Mouse (Mus musculus) megakaryocyte, embryonic 14.5 days (primary cell): ENCODE measurements at regions not wholly inside any gene's neighbourhood (a gene's known extent, or its start where the extent isn't known, plus 50 kb on each side); places are given as distances from the start of the nearest gene placed in this dataset.

ENCODE experiments used
- H3K27me3 ChIP-seq: replicated peaks from 2 replicates; pipeline ENCODE3; 2012; ENCODE audit warnings: inconsistent platforms
- H3K36me3 ChIP-seq: replicated peaks from 2 replicates; pipeline ENCODE3; 2012; ENCODE audit warnings: low read length, inconsistent platforms, mixed read lengths
- H3K4me1 ChIP-seq: 2 replicates; pipeline ENCODE4 v1.6.1; 2012; ENCODE audit warnings: inconsistent platforms
- H3K4me3 ChIP-seq: replicated peaks from 2 replicates; pipeline ENCODE3; 2012; ENCODE audit warnings: moderate library complexity, mild to moderate bottlenecking, inconsistent platforms
- H3K9me3 ChIP-seq: 2 replicates; pipeline ENCODE4 v1.6.1; 2012; ENCODE audit warnings: inconsistent platforms
- FLI1 ChIP-seq: IDR thresholded peaks from 2 replicates; pipeline ENCODE4 v1.6.1; 2012; ENCODE audit warnings: low read length, inconsistent platforms, mixed read lengths
- GATA1 ChIP-seq: IDR thresholded peaks from 3 replicates; pipeline ENCODE4 v1.6.1; 2012; ENCODE audit warnings: mixed read lengths, low read length, inconsistent platforms, borderline replicate concordance

- Histone ChIP-seq H3K4me3 (no peak overlapping the region), H3K36me3 (no peaks in the 10 kb centered on the region), H3K9me3 (peaks cover 48% of the 10 kb centered on the region), H3K27me3 (peaks cover 11% of the 10 kb centered on the region), H3K4me1 (peaks cover 5% of the 10 kb centered on the region)
- TF ChIP-seq GATA1: no peak
- TF ChIP-seq FLI1: no peak
Measured at GRCm38 (mm10) chr5:147794711-147795532, 65.3 kb upstream of the Pomp start.

GRCm38 (mm10) chr5:147793059-147793458, 67.2 kb upstream of the Pomp start:
- TF ChIP-seq FLI1 (no peak), GATA1 (no peak)
- H3K4me3 ChIP-seq: peak overlapping the region; percentile 67
- peaks cover 5% of the 10 kb centered on the region for H3K4me1 ChIP-seq
- no peaks in the 10 kb centered on the region for H3K36me3 ChIP-seq
- peaks cover 58% of the 10 kb centered on the region for H3K9me3 ChIP-seq
- H3K27me3 ChIP-seq: peaks cover 12% of the 10 kb centered on the region

GRCm38 (mm10) chr5:147792638-147793037, 66.8 kb upstream of the Flt1 start:
- no peak for TF ChIP-seq FLI1
- no peak for TF ChIP-seq GATA1

GRCm38 (mm10) chr5:147791121-147791520, 65.3 kb upstream of the Flt1 start:
- Histone ChIP-seq H3K27me3 (peaks cover 16% of the 10 kb centered on the region), H3K4me3 (no peak overlapping the region), H3K9me3 (peaks cover 46% of the 10 kb centered on the region), H3K36me3 (no peaks in the 10 kb centered on the region), H3K4me1 (peaks cover 5% of the 10 kb centered on the region)
- TF ChIP-seq GATA1 (no peak), FLI1 (no peak)

More at GRCm38 (mm10) chr5:147792638-147793037, 66.8 kb upstream of the Flt1 start:
- peaks cover 5% of the 10 kb centered on the region for H3K4me1 ChIP-seq
- H3K36me3 ChIP-seq: no peaks in the 10 kb centered on the region
- peaks cover 12% of the 10 kb centered on the region for H3K27me3 ChIP-seq
- H3K4me3 ChIP-seq: no peak overlapping the region
- peaks cover 54% of the 10 kb centered on the region for H3K9me3 ChIP-seq

GRCm38 (mm10) chr5:147788496-147788895, 62.7 kb upstream of the Flt1 start:
- Histone ChIP-seq H3K27me3 (peaks cover 12% of the 10 kb centered on the region), H3K4me3 (no peak overlapping the region), H3K36me3 (no peaks in the 10 kb centered on the region), H3K4me1 (peaks cover 5% of the 10 kb centered on the region), H3K9me3 (peaks cover 58% of the 10 kb centered on the region)
- no peak for TF ChIP-seq FLI1
- TF ChIP-seq GATA1: no peak

- Histone ChIP-seq H3K9me3 (peaks cover 55% of the 10 kb centered on the region), H3K4me3 (no peak overlapping the region), H3K27me3 (peaks cover 17% of the 10 kb centered on the region), H3K4me1 (no peaks in the 10 kb centered on the region), H3K36me3 (no peaks in the 10 kb centered on the region)
- TF ChIP-seq FLI1 (no peak), GATA1 (no peak)
Measured at GRCm38 (mm10) chr5:147786857-147787256, 61.0 kb upstream of the Flt1 start.

GRCm38 (mm10) chr5:147784159-147784558, 58.3 kb upstream of the Flt1 start:
- TF ChIP-seq GATA1 (no peak), FLI1 (no peak)
- no peaks in the 10 kb centered on the region for H3K4me1 ChIP-seq
- H3K27me3 ChIP-seq: peaks cover 20% of the 10 kb centered on the region
- H3K9me3 ChIP-seq: peaks cover 57% of the 10 kb centered on the region
- no peak overlapping the region for H3K4me3 ChIP-seq
- no peaks in the 10 kb centered on the region for H3K36me3 ChIP-seq

GRCm38 (mm10) chr5:147783476-147783875, 57.7 kb upstream of the Flt1 start:
- no peak overlapping the region for H3K4me3 ChIP-seq
- TF ChIP-seq FLI1: no peak
- TF ChIP-seq GATA1: no peak
- H3K27me3 ChIP-seq: peaks cover 20% of the 10 kb centered on the region
- H3K9me3 ChIP-seq: peaks cover 50% of the 10 kb centered on the region
- H3K4me1 ChIP-seq: no peaks in the 10 kb centered on the region
- no peaks in the 10 kb centered on the region for H3K36me3 ChIP-seq

GRCm38 (mm10) chr5:147782761-147783160, 57.0 kb upstream of the Flt1 start:
- peaks cover 49% of the 10 kb centered on the region for H3K9me3 ChIP-seq
- H3K4me1 ChIP-seq: no peaks in the 10 kb centered on the region
- H3K4me3 ChIP-seq: no peak overlapping the region
- no peak for TF ChIP-seq GATA1
- no peak for TF ChIP-seq FLI1
- peaks cover 19% of the 10 kb centered on the region for H3K27me3 ChIP-seq
- no peaks in the 10 kb centered on the region for H3K36me3 ChIP-seq

- Histone ChIP-seq H3K9me3 (peaks cover 49% of the 10 kb centered on the region), H3K27me3 (peaks cover 18% of the 10 kb centered on the region), H3K36me3 (no peaks in the 10 kb centered on the region), H3K4me3 (no peak overlapping the region), H3K4me1 (no peaks in the 10 kb centered on the region)
- TF ChIP-seq GATA1 (no peak), FLI1 (no peak)
Measured at GRCm38 (mm10) chr5:147782241-147782681, 56.5 kb upstream of the Flt1 start.

GRCm38 (mm10) chr5:147781215-147781614, 55.4 kb upstream of the Flt1 start:
- no peaks in the 10 kb centered on the region for H3K36me3 ChIP-seq
- H3K27me3 ChIP-seq: peaks cover 11% of the 10 kb centered on the region
- TF ChIP-seq GATA1: no peak
- TF ChIP-seq FLI1: no peak
- no peaks in the 10 kb centered on the region for H3K4me1 ChIP-seq
- no peak overlapping the region for H3K4me3 ChIP-seq
- peaks cover 42% of the 10 kb centered on the region for H3K9me3 ChIP-seq
